Mouse (Mus musculus) CH12.LX (cell line): ENCODE results near the gene Lnx1. TPM values are rescaled to one million over a fixed set of nuclear protein-coding genes. Genes with fewer than 3 reads are reported as not detected.

Source experiments
- DNase-seq: peaks from one replicate; pipeline ENCODE4 v3.0.0-alpha.2; 2013; ENCODE audit errors: extremely low read depth
- H3K27ac ChIP-seq: 2 replicates; pipeline ENCODE4 v1.5.1; 2012; ENCODE audit warnings: low read depth, mild to moderate bottlenecking, control low read depth, moderate library complexity; ENCODE audit not compliant: insufficient read depth
- H3K27me3 ChIP-seq: replicated peaks from 2 replicates; pipeline ENCODE3; 2012; ENCODE audit warnings: inconsistent platforms
- H3K36me3 ChIP-seq, 2 experiments: replicated peaks in 1 of 2; 2 replicates each; pipeline versions ENCODE3 to v1.6.1; 2012; ENCODE audit warnings: inconsistent platforms in 1 of 2, low read length in 1 of 2, mild to moderate bottlenecking in 1 of 2, mixed read lengths in 1 of 2, moderate library complexity in 1 of 2; ENCODE audit not compliant: control insufficient read depth in 1 of 2, insufficient read depth in 1 of 2
- H3K4me1 ChIP-seq, 2 experiments: 2 replicates each; pipeline ENCODE4 v1.6.1; 2012; ENCODE audit warnings: inconsistent platforms in 1 of 2, moderate library complexity in 1 of 2; ENCODE audit not compliant: insufficient read depth in 2 of 2, control insufficient read depth in 1 of 2
- H3K4me2 ChIP-seq: 2 replicates; pipeline ENCODE4 v1.6.1; 2012; ENCODE audit warnings: low read depth, mild to moderate bottlenecking, control low read depth; ENCODE audit not compliant: poor library complexity, insufficient read depth, severe bottlenecking
- H3K4me3 ChIP-seq, 3 experiments: fragments of 150-350 bp in 1 of 3; sonication (generic) in 1 of 3; replicated peaks in 1 of 3; 2 replicates each; pipeline versions ENCODE3 to v1.5.1; 2011 to 2012; ENCODE audit warnings: low read depth in 2 of 3, low read length in 2 of 3, mild to moderate bottlenecking in 2 of 3, moderate library complexity in 2 of 3, control low read depth in 1 of 3, improper control_type of control experiment in 1 of 3, inconsistent platforms in 1 of 3, mixed read lengths in 1 of 3; ENCODE audit not compliant: poor library complexity in 1 of 3
- H3K79me2 ChIP-seq: replicated peaks from 2 replicates; pipeline ENCODE4 v1.6.1; 2012; ENCODE audit warnings: mild to moderate bottlenecking, moderate library complexity; ENCODE audit not compliant: control insufficient read depth, poor library complexity, insufficient read depth, severe bottlenecking; ENCODE audit errors: extremely low read depth
- H3K9ac ChIP-seq: 2 replicates; pipeline ENCODE4 v1.6.1; 2012; ENCODE audit warnings: low read depth, mild to moderate bottlenecking, control low read depth, moderate library complexity; ENCODE audit not compliant: insufficient read depth
- H3K9me3 ChIP-seq: replicated peaks from 2 replicates; pipeline ENCODE3; 2012; ENCODE audit warnings: low read length, inconsistent platforms, mixed read lengths
- CHD1 ChIP-seq: IDR thresholded peaks from 2 replicates; pipeline ENCODE4 v1.6.1; 2012; ENCODE audit warnings: low read depth, low read length, improper control_type of control experiment, inconsistent platforms
- CHD2 ChIP-seq: IDR thresholded peaks from 2 replicates; pipeline ENCODE4 v1.6.1; 2011; ENCODE audit warnings: low read length, improper control_type of control experiment
- CTCF ChIP-seq, 2 experiments: IDR thresholded peaks in 1 of 2; conservative IDR thresholded peaks in 1 of 2; 2 replicates each; pipeline ENCODE4 v1.5.1; 2011 to 2012; ENCODE audit warnings: low read depth in 2 of 2, low read length in 2 of 2, improper control_type of control experiment in 1 of 2, inconsistent platforms in 1 of 2, mild to moderate bottlenecking in 1 of 2, moderate library complexity in 1 of 2
- E2F4 ChIP-seq: IDR thresholded peaks from 2 replicates; pipeline ENCODE4 v1.6.1; 2011; ENCODE audit warnings: low read depth, low read length, improper control_type of control experiment; ENCODE audit not compliant: insufficient replicate concordance
- ELF1 ChIP-seq: IDR thresholded peaks from 2 replicates; pipeline ENCODE4 v1.6.1; 2014; ENCODE audit warnings: low read depth, mild to moderate bottlenecking, inconsistent platforms, low read length, improper control_type of control experiment
- EP300 ChIP-seq: IDR thresholded peaks from 2 replicates; pipeline ENCODE4 v1.6.1; 2011; ENCODE audit warnings: low read length, improper control_type of control experiment
- ETS1 ChIP-seq: conservative IDR thresholded peaks from 2 replicates; pipeline ENCODE4 v1.6.1; 2012; ENCODE audit warnings: low read depth, mild to moderate bottlenecking, inconsistent platforms, low read length, improper control_type of control experiment, moderate library complexity
- HCFC1 ChIP-seq: IDR thresholded peaks from 2 replicates; pipeline ENCODE4 v1.6.1; 2012; ENCODE audit warnings: low read depth, mild to moderate bottlenecking, inconsistent platforms, low read length, improper control_type of control experiment
- IRF4 ChIP-seq: IDR thresholded peaks from 2 replicates; pipeline ENCODE4 v1.6.1; 2014; ENCODE audit warnings: low read depth, mild to moderate bottlenecking, inconsistent platforms, low read length, improper control_type of control experiment
- JUN ChIP-seq: IDR thresholded peaks from 2 replicates; pipeline ENCODE4 v1.6.1; 2011; ENCODE audit warnings: low read depth, mild to moderate bottlenecking, low read length, improper control_type of control experiment, moderate library complexity; ENCODE audit not compliant: insufficient read depth
- JUND ChIP-seq: conservative IDR thresholded peaks from 2 replicates; pipeline ENCODE4 v1.6.1; 2011; ENCODE audit warnings: low read depth, low read length, improper control_type of control experiment
- MAFK ChIP-seq: IDR thresholded peaks from 2 replicates; pipeline ENCODE4 v1.6.1; 2011; ENCODE audit warnings: low read length, improper control_type of control experiment; ENCODE audit not compliant: insufficient replicate concordance
- MAX ChIP-seq: IDR thresholded peaks from 2 replicates; pipeline ENCODE4 v1.6.1; 2011; ENCODE audit warnings: low read length, improper control_type of control experiment
- MEF2A ChIP-seq: IDR thresholded peaks from 2 replicates; pipeline ENCODE4 v1.6.1; 2014; ENCODE audit warnings: low read depth, mild to moderate bottlenecking, inconsistent platforms, low read length, improper control_type of control experiment, borderline replicate concordance
- MXI1 ChIP-seq: IDR thresholded peaks from 2 replicates; pipeline ENCODE4 v1.6.1; 2011; ENCODE audit warnings: mild to moderate bottlenecking, low read depth, low read length, improper control_type of control experiment
- NELFE ChIP-seq: IDR thresholded peaks from 2 replicates; pipeline ENCODE4 v1.6.1; 2011; ENCODE audit warnings: low read depth, low read length, improper control_type of control experiment
- NRF1 ChIP-seq: IDR thresholded peaks from 2 replicates; pipeline ENCODE4 v1.6.1; 2014; ENCODE audit warnings: low read depth, mild to moderate bottlenecking, inconsistent platforms, low read length, improper control_type of control experiment, moderate library complexity
- PAX5 ChIP-seq: IDR thresholded peaks from 2 replicates; pipeline ENCODE4 v1.6.1; 2012; ENCODE audit warnings: low read length, inconsistent platforms, mixed read lengths
- POLR2A ChIP-seq: IDR thresholded peaks from 2 replicates; pipeline ENCODE4 v1.6.1; 2011; ENCODE audit warnings: low read depth, mild to moderate bottlenecking, improper control_type of control experiment, low read length
- POLR2AphosphoS2 ChIP-seq: IDR thresholded peaks from 2 replicates; pipeline ENCODE4 v1.6.1; 2011; ENCODE audit warnings: low read depth, low read length, improper control_type of control experiment
- RAD21 ChIP-seq: IDR thresholded peaks from 2 replicates; pipeline ENCODE4 v1.6.1; 2011; ENCODE audit warnings: low read depth, mild to moderate bottlenecking, low read length, improper control_type of control experiment, moderate library complexity
- SMC3 ChIP-seq: IDR thresholded peaks from 2 replicates; pipeline ENCODE4 v1.6.1; 2011; ENCODE audit warnings: low read depth, low read length, improper control_type of control experiment
- TBP ChIP-seq: conservative IDR thresholded peaks from 2 replicates; pipeline ENCODE4 v1.6.1; 2011; ENCODE audit warnings: low read depth, low read length, improper control_type of control experiment
- TCF12 ChIP-seq: IDR thresholded peaks from 2 replicates; pipeline ENCODE4 v1.6.1; 2014; ENCODE audit warnings: low read depth, mild to moderate bottlenecking, inconsistent platforms, low read length, improper control_type of control experiment
- UBTF ChIP-seq: IDR thresholded peaks from 2 replicates; pipeline ENCODE4 v1.6.1; 2012; ENCODE audit warnings: low read depth, mild to moderate bottlenecking, inconsistent platforms, low read length, improper control_type of control experiment, moderate library complexity
- USF1 ChIP-seq: IDR thresholded peaks from 2 replicates; pipeline ENCODE4 v1.6.1; 2014; ENCODE audit warnings: low read depth, mild to moderate bottlenecking, inconsistent platforms, low read length, improper control_type of control experiment
- ZC3H11A ChIP-seq: IDR thresholded peaks from 2 replicates; pipeline ENCODE4 v1.6.1; 2012; ENCODE audit warnings: low read depth, mild to moderate bottlenecking, inconsistent platforms, low read length, improper control_type of control experiment
- ZNF384 ChIP-seq: IDR thresholded peaks from 2 replicates; pipeline ENCODE4 v1.6.1; 2012; ENCODE audit warnings: low read depth, low read length, improper control_type of control experiment, inconsistent platforms
- dilution Hi-C: fragments of 300-500 bp; cut with MboI; formaldehyde crosslinking; loops from 2 replicates; pipeline ENCODE4 v1.14.3; 2020; ENCODE audit warnings: low sequenced_read_pairs; ENCODE audit not compliant: extremely low pct_unique_long_range_greater_than_20kb, extremely low pct_ligation_motif_present
- in situ Hi-C: fragments of 300-500 bp; cut with MboI; formaldehyde crosslinking; loops from 3 replicates; pipeline ENCODE4 v1.14.3; 2019; ENCODE audit warnings: low sequenced_read_pairs, low pct_ligation_motif_present, low pct_unique_long_range_greater_than_20kb, mixed read lengths
- polyA plus RNA-seq: library from polyadenylated mRNA; unstranded; fragments of >175 nt; gene quantifications from 2 replicates; pipeline ENCODE4 v1.2.1, GENCODE M21; 2012; ENCODE audit warnings: low read depth; ENCODE audit not compliant: insufficient read length
- total RNA-seq, 2 experiments: library from RNA; depleted of rRNA; stranded (reverse); fragments of 300-350 nt in 1 of 2; fragments of >200 nt in 1 of 2; gene quantifications; 2 replicates each; pipeline ENCODE4 v1.2.3; 2012 to 2014

The Lnx1 gene
- total and polyA plus RNA-seq, 3 experiments, result 0.08 to 0.26 (median 0.16) TPM

DNA sequence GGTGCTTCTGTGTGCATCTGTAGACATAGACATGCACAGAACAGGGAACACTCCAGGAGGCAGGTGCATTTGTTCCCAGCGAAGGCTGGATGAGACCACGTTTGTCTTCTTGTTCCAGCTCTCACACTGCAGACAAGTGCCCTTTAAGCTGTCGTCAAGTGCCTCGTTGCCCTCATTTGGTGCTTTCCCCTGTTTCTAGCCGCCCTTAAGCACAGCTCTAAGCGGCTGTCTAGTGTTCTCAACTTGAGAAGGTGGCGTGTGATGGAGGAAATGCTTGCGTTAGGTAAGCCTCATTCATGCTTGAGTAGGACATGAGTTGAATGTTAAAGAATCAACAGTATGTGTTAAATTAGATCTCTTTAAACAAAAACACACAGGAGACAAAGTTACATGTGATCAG is 29.9 kb upstream of the Lnx1 start:
- H3K4me2 ChIP-seq, result no peak overlapping the region
- H3K27me3 ChIP-seq, result no peaks in the 10 kb centered on the region
- H3K9me3 ChIP-seq, result no peaks in the 10 kb centered on the region
- H3K9ac ChIP-seq, result no peak overlapping the region
- no peak for TF ChIP-seq PAX5
- TF ChIP-seq CTCF (conservative IDR thresholded peaks at IDR 0.05 in 1 of 2, IDR thresholded peaks at IDR 0.05 in 1 of 2; ENCODE audit: low read depth in 2 of 2, low read length in 2 of 2), result no peak
- TF ChIP-seq EP300, result no peak
- no peak for TF ChIP-seq ETS1
- TF ChIP-seq MAFK, result no peak
- TF ChIP-seq MAX, result no peak
- no peak for TF ChIP-seq NRF1
- no peak for TF ChIP-seq IRF4
- no peak for TF ChIP-seq ZNF384
- TF ChIP-seq ZC3H11A, result no peak
- no peak for TF ChIP-seq RAD21
- no peak for TF ChIP-seq POLR2A
- TF ChIP-seq CHD2, result no peak
- TF ChIP-seq E2F4, result no peak
- no peak for TF ChIP-seq JUND
- TF ChIP-seq MXI1, result no peak
- no peak for TF ChIP-seq ELF1
- TF ChIP-seq NELFE, result no peak
- in situ Hi-C loops (no loop called here), dilution Hi-C loops (no loop called here)
- H3K27ac ChIP-seq, result no peak overlapping the region
- H3K36me3 ChIP-seq, result no peaks in the 10 kb centered on the region
- H3K4me3 ChIP-seq, result no peak overlapping the region
- no peak for DNase-seq
- H3K79me2 ChIP-seq, result no peaks in the 10 kb centered on the region
- no peaks in the 10 kb centered on the region for H3K4me1 ChIP-seq

DNA sequence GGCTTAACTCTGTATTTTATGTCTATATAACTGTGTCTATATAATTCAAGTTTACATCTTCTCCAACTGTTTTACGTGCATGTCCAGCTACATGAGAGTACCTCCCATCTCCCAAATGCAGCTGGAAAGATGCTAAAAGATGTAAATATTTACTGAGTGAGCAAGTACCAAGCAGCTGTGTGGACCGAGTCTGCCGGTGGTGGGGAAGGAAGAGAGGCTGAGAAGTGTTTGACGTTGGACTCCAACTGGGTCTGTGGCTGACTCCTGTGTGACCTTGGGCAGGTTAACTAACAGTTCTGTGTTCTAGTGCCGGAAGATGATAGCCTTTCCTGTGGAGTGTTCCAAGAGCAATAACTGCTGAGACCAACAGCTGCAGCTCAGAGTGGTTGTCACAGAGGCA is 27.9 kb upstream of the Lnx1 start:
- Histone ChIP-seq H3K9me3 (no peaks in the 10 kb centered on the region), H3K4me2 (no peak overlapping the region), H3K27me3 (no peaks in the 10 kb centered on the region), H3K79me2 (no peaks in the 10 kb centered on the region), H3K4me3 (no peak overlapping the region), H3K36me3 (no peaks in the 10 kb centered on the region), H3K4me1 (no peaks in the 10 kb centered on the region), H3K27ac (no peak overlapping the region), H3K9ac (no peak overlapping the region)
- dilution Hi-C loops (no loop called here), in situ Hi-C loops (no loop called here)
- DNase-seq, result no peak
- no peak for TF ChIP-seq USF1
- TF ChIP-seq HCFC1, result no peak
- TF ChIP-seq SMC3, result no peak
- TF ChIP-seq TBP, result no peak
- no peak for TF ChIP-seq MEF2A
- no peak for TF ChIP-seq CHD1
- no peak for TF ChIP-seq PAX5
- TF ChIP-seq UBTF, result no peak
- no peak for TF ChIP-seq NRF1
- TF ChIP-seq MAX, result no peak
- no peak for TF ChIP-seq CHD2
- no peak for TF ChIP-seq TCF12
- no peak for TF ChIP-seq MAFK
- no peak for TF ChIP-seq POLR2AphosphoS2
- no peak for TF ChIP-seq NELFE
- TF ChIP-seq JUND, result no peak
- TF ChIP-seq IRF4, result no peak
- no peak for TF ChIP-seq JUN
- no peak for TF ChIP-seq ZNF384
